19 mouse cellular contexts compared by ENCODE assay signal in the genomic region with DNA sequence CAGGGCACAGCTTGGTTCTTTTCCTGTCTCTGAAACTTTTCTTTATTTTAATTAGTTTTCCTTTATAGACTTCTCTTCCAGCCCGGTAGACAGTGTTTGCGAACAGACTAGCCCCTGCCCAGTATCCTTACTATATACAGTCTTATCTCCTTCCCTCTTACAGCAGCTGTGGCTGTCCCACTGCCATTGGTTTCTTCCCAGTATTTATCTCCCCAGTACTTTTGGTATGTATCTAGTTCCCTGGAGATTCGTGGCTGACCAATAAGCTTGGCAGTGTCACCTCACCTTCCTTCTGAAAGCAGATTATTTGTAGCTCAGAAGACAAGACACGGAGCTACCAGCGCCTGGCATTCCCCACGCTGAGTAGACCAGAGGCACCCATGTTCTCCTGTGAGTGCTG. TPM values are rescaled to one million over a fixed set of nuclear protein-coding genes. Genes with fewer than 3 reads are reported as not detected.
"Had no signal": no experiment of that assay in that cellular context is flagged by ENCODE, and none has a peak within 500 bp of the region (broad histone marks: within the 10 kb centered on the region; RNA-seq: fewer than 3 reads in every experiment).

No protein-coding gene starts in this region.

- DNase-seq: kidney, adult 2 months; kidney, postnatal 25 days; lung, embryonic 14.5 days; retina, postnatal 1 day; right cerebral cortex, postnatal 25 days; spleen, adult 18-20 months; thymus, postnatal 25 days had no signal

- ATAC-seq: intestine, postnatal 0 days; lung, postnatal 0 days; midbrain, embryonic 13.5 days; midbrain, embryonic 16.5 days had no signal

- H3K4me2 ChIP-seq: limb, embryonic 13.5 days; lung, embryonic 14.5 days; midbrain, embryonic 13.5 days; neural tube, embryonic 13.5 days; stomach, embryonic 15.5 days had no signal

- H3K9me3 ChIP-seq: limb, embryonic 10.5 days; limb, embryonic 13.5 days; midbrain, embryonic 10.5 days; midbrain, embryonic 13.5 days; neural tube, embryonic 13.5 days; stomach, embryonic 15.5 days had no signal

- H3K27ac ChIP-seq: kidney, postnatal 0 days; limb, embryonic 10.5 days; limb, embryonic 13.5 days; macrophage; midbrain, embryonic 10.5 days; midbrain, embryonic 13.5 days; neural tube, embryonic 13.5 days; stomach, embryonic 15.5 days had no signal

- H3K4me3 ChIP-seq: limb, embryonic 10.5 days; limb, embryonic 13.5 days; midbrain, embryonic 10.5 days; midbrain, embryonic 13.5 days; myocyte; neural tube, embryonic 13.5 days; stomach, embryonic 15.5 days had no signal

- H3K27me3 ChIP-seq: limb, embryonic 13.5 days; midbrain, embryonic 13.5 days; neural tube, embryonic 13.5 days; stomach, embryonic 15.5 days had no signal

- H3K4me1 ChIP-seq: limb, embryonic 10.5 days; limb, embryonic 13.5 days; midbrain, embryonic 10.5 days; midbrain, embryonic 13.5 days; neural tube, embryonic 13.5 days; stomach, embryonic 15.5 days had no signal

- H3K9ac ChIP-seq: limb, embryonic 13.5 days; lung, embryonic 14.5 days; midbrain, embryonic 13.5 days; neural tube, embryonic 13.5 days; stomach, embryonic 15.5 days had no signal

RNA-seq across cellular contexts. Expression of gene Eaf2, which starts 21.9 kb away (rescaled TPM):
- polyA plus RNA-seq: macrophage had no signal
